Mouse (Mus musculus) G1E (cell line): ENCODE measurements around the gene Slc35g2.

ENCODE experiments used
- CTCF ChIP-seq: IDR thresholded peaks from 2 replicates; pipeline ENCODE4 v1.5.1; 2012; ENCODE audit warnings: low read depth, low read length, inconsistent platforms, mixed read lengths
- GATA1 ChIP-seq: IDR thresholded peaks from 2 replicates; pipeline ENCODE4 v1.6.1; 2012; ENCODE audit warnings: borderline replicate concordance, low read length, inconsistent platforms, mixed read lengths
- GATA2 ChIP-seq: IDR thresholded peaks from 2 replicates; pipeline ENCODE4 v1.6.1; 2012; ENCODE audit warnings: low read depth, low read length, inconsistent platforms, borderline replicate concordance
- TAL1 ChIP-seq: conservative IDR thresholded peaks from 2 replicates; pipeline ENCODE4 v1.6.1; 2012; ENCODE audit warnings: low read depth, low read length, inconsistent platforms, mixed read lengths

- TF ChIP-seq TAL1 (no peak), CTCF (no peak), GATA1 (no peak), GATA2 (no peak)
Observed at GRCm38 (mm10) chr9:100596317-100596716, 25.4 kb upstream of the Slc35g2 start.
